Mouse (Mus musculus): ENCODE data around the gene Btbd2. TPM values are rescaled to one million over a fixed set of nuclear protein-coding genes. Genes with fewer than 3 reads are reported as not detected.

Btbd2 gene
- 83.6 and 93.2 TPM in 2 replicates for polyA plus RNA-seq (2015; fragmentation: Nextera tagmentation; extraction: Ambion mirVana)

DNA sequence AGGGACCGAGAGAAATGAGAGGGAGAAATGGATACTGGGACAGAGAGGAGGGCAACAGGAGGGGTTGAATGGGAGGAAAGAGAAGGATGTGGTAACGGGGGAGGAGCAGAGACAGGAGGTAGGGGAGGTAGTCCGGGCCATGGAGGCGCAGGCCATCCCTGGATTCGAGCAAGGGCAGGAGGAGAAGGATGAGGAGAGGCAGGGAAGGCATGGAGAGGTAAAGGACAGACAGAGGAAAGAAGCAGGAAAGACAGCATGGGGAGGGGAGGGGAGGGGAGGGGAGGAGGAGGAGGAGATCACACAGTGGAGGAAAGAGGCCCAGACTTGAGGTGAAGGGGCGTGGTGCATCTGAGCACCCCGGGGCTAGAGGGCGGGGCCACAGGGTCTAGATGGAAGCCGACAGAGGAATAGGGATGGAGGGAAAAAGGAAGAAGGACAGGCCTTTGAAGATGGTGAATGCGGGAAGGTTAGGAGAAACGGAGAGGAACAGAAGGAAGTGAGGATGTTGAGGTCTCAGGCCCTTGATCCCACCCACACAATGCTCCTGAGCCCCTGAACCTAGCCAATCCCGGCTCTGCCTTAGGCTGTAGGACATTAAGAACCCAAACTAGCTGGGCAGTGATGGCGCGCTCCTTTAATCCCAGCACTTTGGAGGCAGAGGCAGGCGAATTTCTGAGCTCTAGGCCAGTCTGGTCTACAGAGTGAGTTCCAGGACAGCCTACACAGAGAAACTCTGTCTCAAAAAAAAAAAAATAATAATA, at the start of gene Btbd2:
Gene Btbd2 (minus strand): TSS at position 209 of the 761 bp plus-strand sequence.
- peak; percentile 59 for ATAC-seq (ENCODE audit: low FRiP score, low read depth)

DNA sequence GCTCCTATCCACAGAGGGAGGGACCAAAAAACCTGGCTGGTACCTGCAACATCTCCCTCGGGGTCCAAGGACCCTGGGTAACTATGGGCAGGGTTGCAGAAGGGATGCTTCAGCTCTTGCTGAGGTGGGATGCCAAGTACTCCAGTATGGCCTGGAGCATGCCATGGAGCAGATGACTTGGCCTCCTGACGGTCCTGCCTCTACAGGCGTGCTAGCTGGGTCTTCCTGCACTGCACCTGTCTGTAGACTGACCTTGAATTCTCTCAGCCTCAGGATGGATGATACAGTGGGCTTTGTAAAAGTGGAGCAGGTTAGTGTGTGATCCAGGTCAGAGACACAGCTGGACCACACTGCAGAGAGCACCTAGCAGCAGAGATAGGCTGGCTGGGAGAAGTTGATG, 48.6 kb upstream of the Btbd2 start:
- H3K36me3 ChIP-seq: peaks cover 40% of the 10 kb centered on the region
- no peaks in the 10 kb centered on the region for H3K27me3 ChIP-seq
- H3K9ac ChIP-seq: no peak overlapping the region
- 83% methylated on average over 3 of the region's 3 CpGs for WGBS
- H3K4me1 ChIP-seq (replicated peaks): peaks cover 31% of the 10 kb centered on the region
- ATAC-seq (ENCODE audit: low FRiP score, low read depth): no peak
- H3K4me2 ChIP-seq: no peak overlapping the region
- H3K27ac ChIP-seq (replicated peaks): no peak overlapping the region
- H3K9me3 ChIP-seq: no peaks in the 10 kb centered on the region
- no peak overlapping the region for H3K4me3 ChIP-seq

More for the DNA sequence above, at the start of gene Btbd2:
- peak within 1 kb of the TSS; percentile 93 for H3K9ac ChIP-seq
- peaks cover 38% of the 10 kb centered on the region for H3K4me1 ChIP-seq (replicated peaks)
- WGBS: 25% methylated on average over 15 of the region's 15 CpGs
- no peaks in the 10 kb centered on the region for H3K27me3 ChIP-seq
- H3K27ac ChIP-seq (replicated peaks): peak within 1 kb of the TSS; percentile 94
- peak within 1 kb of the TSS; percentile 80 for H3K4me3 ChIP-seq
- peak within 1 kb of the TSS; percentile 86 for H3K4me2 ChIP-seq
- H3K36me3 ChIP-seq: 0 out of 2 replicates have a peak, but pooled peaks cover under 1% of the 10 kb centered on the region
- H3K9me3 ChIP-seq: no peaks in the 10 kb centered on the region

GRCm38 (mm10) chr10:80705033-80705432, 48.2 kb upstream of the Btbd2 start:
- H3K4me2 ChIP-seq: no peak overlapping the region
- no peak overlapping the region for H3K4me3 ChIP-seq
- no peaks in the 10 kb centered on the region for H3K27me3 ChIP-seq
- 62% methylated on average over 3 of the region's 3 CpGs for WGBS
- H3K9me3 ChIP-seq: no peaks in the 10 kb centered on the region
- no peak overlapping the region; the same call in 1 of the 2 replicates for H3K9ac ChIP-seq
- peaks cover 36% of the 10 kb centered on the region for H3K36me3 ChIP-seq
- H3K27ac ChIP-seq (replicated peaks): no peak overlapping the region
- H3K4me1 ChIP-seq (replicated peaks): peaks cover 35% of the 10 kb centered on the region
- no peak for ATAC-seq (ENCODE audit: low FRiP score, low read depth)

DNA sequence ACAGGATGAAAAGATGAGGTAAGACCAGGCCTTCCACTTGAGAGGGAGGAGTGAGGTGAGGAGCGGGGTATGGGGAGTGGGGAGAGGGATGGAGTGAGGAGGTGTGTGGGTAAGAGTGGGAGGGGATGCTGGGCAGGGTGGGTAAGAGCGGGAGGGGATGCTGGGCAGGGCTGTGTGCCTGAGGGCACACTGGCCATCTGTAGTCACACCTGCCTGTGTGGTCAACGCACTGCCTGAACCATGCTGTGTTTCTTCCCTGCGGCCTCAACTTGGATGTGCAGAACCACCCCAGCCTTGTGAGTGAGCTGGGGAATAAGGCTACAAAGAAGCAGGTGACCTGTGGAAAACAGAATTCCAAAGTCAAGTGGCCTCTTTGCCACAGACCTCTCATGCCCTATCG, 47.5 kb upstream of the Btbd2 start:
- H3K36me3 ChIP-seq: peaks cover 30% of the 10 kb centered on the region
- no peak overlapping the region for H3K4me3 ChIP-seq
- no peak overlapping the region for H3K4me2 ChIP-seq
- WGBS: 85% methylated on average over 5 of the region's 5 CpGs
- no peaks in the 10 kb centered on the region for H3K9me3 ChIP-seq
- no peak overlapping the region; the same call in 1 of the 2 replicates for H3K9ac ChIP-seq
- ATAC-seq (ENCODE audit: low FRiP score, low read depth): no peak
- H3K27ac ChIP-seq (replicated peaks): no peak overlapping the region
- peaks cover 39% of the 10 kb centered on the region for H3K4me1 ChIP-seq (replicated peaks)
- no peaks in the 10 kb centered on the region for H3K27me3 ChIP-seq

- peak overlapping the region; percentile 87; the same call in 1 of the 2 replicates for H3K27ac ChIP-seq (replicated peaks)
- H3K36me3 ChIP-seq: peaks cover 22% of the 10 kb centered on the region
- no peak for ATAC-seq (ENCODE audit: low FRiP score, low read depth)
- peak overlapping the region; percentile 88 for H3K4me2 ChIP-seq
- 87% methylated on average over 5 of the region's 5 CpGs for WGBS
- no peaks in the 10 kb centered on the region for H3K9me3 ChIP-seq
- H3K27me3 ChIP-seq: no peaks in the 10 kb centered on the region
- H3K9ac ChIP-seq: peak overlapping the region; percentile 56; the same call in 1 of the 2 replicates
- H3K4me3 ChIP-seq: peak overlapping the region; percentile 65
- peaks cover 40% of the 10 kb centered on the region for H3K4me1 ChIP-seq (replicated peaks)
Measured at GRCm38 (mm10) chr10:80703643-80704042, 46.8 kb upstream of the Btbd2 start.

DNA sequence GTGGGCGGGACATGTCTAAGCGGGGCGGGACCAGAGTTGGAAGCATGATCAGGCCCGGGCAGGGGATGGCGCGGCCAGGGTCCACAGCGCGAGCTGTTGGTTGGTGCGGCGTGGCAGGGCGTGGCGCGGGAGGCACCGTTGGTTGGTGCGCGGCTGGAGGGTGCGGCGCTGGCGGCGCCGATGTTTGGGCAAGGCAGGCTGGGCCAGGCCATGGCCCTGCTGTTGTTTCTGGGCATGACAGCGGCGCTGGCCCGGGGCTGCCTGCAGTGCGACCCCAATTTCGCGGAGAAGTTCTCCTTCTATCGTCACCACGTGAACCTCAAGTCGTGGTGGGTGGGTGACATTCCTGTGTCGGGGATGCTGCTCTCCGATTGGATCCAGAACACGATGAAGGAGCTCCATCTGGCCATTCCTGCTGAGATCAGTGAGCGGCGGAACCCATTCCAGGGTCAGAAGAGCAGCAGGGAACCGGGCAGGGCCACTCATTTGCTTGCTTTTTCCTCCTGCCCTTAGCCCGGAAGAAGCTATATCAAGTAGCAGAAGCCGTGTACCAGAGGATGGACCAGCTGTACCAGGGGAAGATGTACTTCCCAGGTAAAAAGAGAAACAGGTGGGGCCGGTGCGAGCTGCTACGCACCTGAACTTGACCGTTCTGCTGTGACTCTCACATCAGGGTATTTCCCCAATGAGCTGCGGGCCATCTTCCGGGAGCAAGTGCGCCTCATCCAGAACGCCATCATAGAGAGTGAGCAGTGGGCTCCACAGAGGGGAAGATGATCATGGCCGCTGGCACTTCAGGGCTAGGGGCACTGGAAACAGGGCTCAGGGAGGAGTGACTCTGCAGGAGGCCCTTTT, 45.9 kb upstream of the Btbd2 start:
- ATAC-seq (ENCODE audit: low FRiP score, low read depth): peak; percentile 85

DNA sequence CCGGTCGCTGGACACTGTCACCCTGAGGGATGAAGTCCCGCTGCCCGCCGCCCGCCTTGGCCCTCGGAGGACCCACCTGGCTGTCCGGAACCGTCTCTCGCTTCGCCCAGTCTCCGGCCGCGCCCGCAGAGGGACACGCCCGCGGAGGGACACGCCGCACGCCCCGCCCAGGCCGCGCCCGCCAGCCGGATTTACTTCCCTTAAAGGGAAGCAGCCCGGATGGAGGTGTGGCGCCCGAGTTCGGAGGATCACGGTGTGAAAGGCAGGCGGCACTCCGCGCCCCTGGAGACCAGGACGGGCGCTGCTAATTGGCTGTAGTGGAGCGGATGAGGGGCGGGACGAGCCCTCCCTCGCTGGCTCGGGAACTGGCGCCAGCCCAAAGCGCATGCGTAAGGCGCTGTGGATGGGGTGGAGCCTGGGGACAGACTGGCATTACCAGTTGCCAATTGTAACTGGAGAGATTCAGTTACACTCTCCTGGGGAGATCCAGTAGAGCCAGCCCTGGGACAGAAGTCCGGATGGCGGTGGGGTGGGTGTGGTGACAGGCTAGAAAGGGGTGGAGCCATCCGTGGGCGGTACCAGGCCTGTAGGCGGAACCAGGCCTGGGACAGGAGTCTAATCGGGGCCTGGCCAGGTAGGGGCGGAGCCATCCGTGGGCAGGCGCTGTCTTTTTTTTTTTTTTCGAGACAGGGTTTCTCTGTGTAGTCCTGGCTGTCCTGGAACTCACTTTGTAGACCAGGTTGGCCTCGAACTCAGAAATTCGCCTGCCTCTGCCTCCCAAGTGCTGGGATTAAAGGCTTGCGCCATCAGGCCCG, 45.1 kb upstream of the Btbd2 start, which contains the start of the genes Mob3a and Izumo4:
Gene Mob3a (minus strand): TSS at position 257 of the 815 bp plus-strand sequence.
Gene Izumo4 (plus strand): TSS at position 464 of the 815 bp plus-strand sequence.
- peak within 1 kb of the TSS; percentile 87 for H3K27ac ChIP-seq (replicated peaks)
- peaks cover 5% of the 10 kb centered on the region for H3K36me3 ChIP-seq
- peak within 1 kb of the TSS; percentile 88 for H3K4me2 ChIP-seq
- H3K9ac ChIP-seq: peak within 1 kb of the TSS; percentile 77
- ATAC-seq (ENCODE audit: low FRiP score, low read depth): peak; percentile 97
- no peaks in the 10 kb centered on the region for H3K9me3 ChIP-seq
- WGBS: under 1% methylated on average over 48 of the region's 59 CpGs
- H3K4me1 ChIP-seq (replicated peaks): peaks cover 48% of the 10 kb centered on the region
- peak within 1 kb of the TSS; percentile 65 for H3K4me3 ChIP-seq
- H3K27me3 ChIP-seq: no peaks in the 10 kb centered on the region

More for the DNA sequence above, 45.9 kb upstream of the Btbd2 start:
- H3K4me1 ChIP-seq (replicated peaks): peaks cover 48% of the 10 kb centered on the region
- H3K4me2 ChIP-seq: peak overlapping the region; percentile 88
- H3K9ac ChIP-seq: peak overlapping the region; percentile 56
- H3K9me3 ChIP-seq: no peaks in the 10 kb centered on the region
- H3K27ac ChIP-seq (replicated peaks): peak overlapping the region; percentile 87
- no peaks in the 10 kb centered on the region for H3K27me3 ChIP-seq
- peaks cover 13% of the 10 kb centered on the region for H3K36me3 ChIP-seq
- peak overlapping the region; percentile 65 for H3K4me3 ChIP-seq
- 1% methylated on average over 40 of the region's 47 CpGs for WGBS

- peak overlapping the region; percentile 88 for H3K4me2 ChIP-seq
- peaks cover 48% of the 10 kb centered on the region for H3K4me1 ChIP-seq (replicated peaks)
- no peak overlapping the region for H3K27ac ChIP-seq (replicated peaks)
- no peak for ATAC-seq (ENCODE audit: low FRiP score, low read depth)
- no peak overlapping the region; the same call in 1 of the 2 replicates for H3K9ac ChIP-seq
- WGBS: 47% methylated on average over 4 of the region's 4 CpGs
- H3K4me3 ChIP-seq: peak overlapping the region; percentile 65
- no peaks in the 10 kb centered on the region for H3K36me3 ChIP-seq
- no peaks in the 10 kb centered on the region for H3K27me3 ChIP-seq
- no peaks in the 10 kb centered on the region for H3K9me3 ChIP-seq
Measured at GRCm38 (mm10) chr10:80700732-80701131, 43.9 kb upstream of the Btbd2 start.

DNA sequence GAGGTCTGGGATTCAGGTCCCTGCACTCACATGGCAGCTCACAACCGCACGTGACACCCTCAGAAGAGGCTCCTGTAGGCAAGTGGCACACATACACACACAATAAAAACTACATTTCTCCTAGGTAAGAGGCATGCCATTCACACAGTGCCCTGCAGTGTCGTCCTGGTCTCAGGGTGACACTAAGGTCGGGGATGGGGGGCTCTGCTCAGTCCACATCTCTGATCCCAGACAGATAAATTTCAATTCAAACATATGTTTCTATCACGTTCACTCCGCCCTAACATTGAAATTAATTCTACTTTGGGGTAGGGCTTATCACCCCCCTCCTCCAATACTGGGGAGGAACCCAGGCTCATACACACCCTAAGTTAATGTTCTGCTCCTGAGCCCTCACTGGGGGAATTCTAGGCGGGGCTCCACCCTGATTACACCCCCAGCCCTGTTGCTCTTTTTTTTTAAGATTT, 43.2 kb upstream of the Btbd2 start:
- 86% methylated on average over 7 of the region's 7 CpGs for WGBS
- 0 out of 2 replicates have a peak overlapping the region, but pooled peaks have one; percentile 65 for H3K4me3 ChIP-seq
- H3K27ac ChIP-seq (replicated peaks): no peak overlapping the region
- H3K27me3 ChIP-seq: no peaks in the 10 kb centered on the region
- peak overlapping the region; percentile 88 for H3K4me2 ChIP-seq
- H3K9me3 ChIP-seq: no peaks in the 10 kb centered on the region
- H3K4me1 ChIP-seq (replicated peaks): peaks cover 48% of the 10 kb centered on the region
- no peaks in the 10 kb centered on the region for H3K36me3 ChIP-seq
- no peak overlapping the region for H3K9ac ChIP-seq
- ATAC-seq (ENCODE audit: low FRiP score, low read depth): no peak

DNA sequence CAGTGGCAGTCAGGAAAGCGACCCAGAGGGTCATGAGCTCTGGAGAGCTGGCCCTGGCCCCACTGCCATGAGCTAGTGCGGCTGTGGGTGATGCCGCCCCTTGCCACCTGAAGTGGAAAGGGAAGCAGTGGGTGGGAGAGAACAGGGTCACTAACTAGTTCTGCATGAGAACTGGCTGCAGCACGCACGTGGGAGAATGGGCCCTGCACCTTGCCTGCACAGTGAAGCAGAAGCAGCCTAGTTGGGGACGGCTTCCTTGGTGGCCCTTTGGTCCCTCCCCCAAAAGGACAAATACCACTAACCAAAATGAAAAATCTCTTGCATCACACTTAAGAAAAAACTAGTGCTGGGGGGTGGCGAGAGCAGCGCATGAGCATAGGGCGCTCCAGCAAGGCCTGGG, 41.7 kb upstream of the Btbd2 start:
- H3K9me3 ChIP-seq: no peaks in the 10 kb centered on the region
- 0 out of 2 replicates have a peak, but pooled peaks cover 6% of the 10 kb centered on the region for H3K36me3 ChIP-seq
- no peaks in the 10 kb centered on the region for H3K27me3 ChIP-seq
- H3K4me3 ChIP-seq: no peak overlapping the region
- no peak overlapping the region for H3K9ac ChIP-seq
- no peak overlapping the region for H3K27ac ChIP-seq (replicated peaks)
- peaks cover 39% of the 10 kb centered on the region for H3K4me1 ChIP-seq (replicated peaks)
- ATAC-seq (ENCODE audit: low FRiP score, low read depth): no peak
- WGBS: 91% methylated on average over 9 of the region's 9 CpGs
- H3K4me2 ChIP-seq: no peak overlapping the region

GRCm38 (mm10) chr10:80697812-80698211, 40.9 kb upstream of the Btbd2 start:
- 82% methylated on average over 9 of the region's 9 CpGs for WGBS
- no peak overlapping the region for H3K9ac ChIP-seq
- H3K9me3 ChIP-seq: no peaks in the 10 kb centered on the region
- 0 out of 2 replicates have a peak, but pooled peaks cover 6% of the 10 kb centered on the region for H3K36me3 ChIP-seq
- peaks cover 31% of the 10 kb centered on the region for H3K4me1 ChIP-seq (replicated peaks)
- H3K27ac ChIP-seq (replicated peaks): no peak overlapping the region
- no peak for ATAC-seq (ENCODE audit: low FRiP score, low read depth)
- no peak overlapping the region for H3K4me2 ChIP-seq
- H3K4me3 ChIP-seq: no peak overlapping the region
- H3K27me3 ChIP-seq: no peaks in the 10 kb centered on the region

Data from hindbrain, embryonic 15.5 days (tissue).